Comparison of ENCODE assay signal across 1 mouse cellular context in the genomic region with DNA sequence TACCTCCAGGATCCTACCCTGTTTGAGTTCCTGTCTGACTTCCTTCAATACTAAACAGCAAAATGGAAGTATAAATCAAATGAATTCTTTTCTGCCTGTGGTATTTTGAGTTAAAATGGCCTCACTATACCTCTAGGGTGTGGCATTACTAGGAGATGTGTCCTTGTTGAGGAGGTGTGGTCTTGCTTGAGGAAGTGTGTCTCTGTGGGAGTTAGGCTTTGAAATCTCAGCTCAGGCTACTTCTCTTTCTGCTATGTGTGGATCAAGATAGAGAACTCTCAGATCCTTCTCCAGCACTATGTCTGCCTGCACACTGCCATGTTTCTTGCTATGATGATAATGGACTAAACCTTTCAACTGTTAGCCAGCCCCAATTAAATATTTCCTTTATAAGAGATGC.
TF ChIP-seq lines count a peak whose summit lies in the region.

No protein-coding gene starts in this region.

TF ChIP-seq in MEL, 35 proteins besides CTCF, POLR2A, EP300 and RAD21 (continued from another document):
- TF ChIP-seq TAL1 (IDR thresholded peaks at IDR 0.05; ENCODE audit: low read length) (no peak), ZMIZ1 (IDR thresholded peaks at IDR 0.05; ENCODE audit: low read depth, low read length) (no peak)
